Mouse (Mus musculus) WW6 (cell line): ENCODE data around the gene Tmem181a.
"Not testable (repeated sequence)": the region's sequence is repeated elsewhere in the genome, so short reads cannot be mapped to it uniquely, and the experiment has no call there.

Experiments used
- DNase-seq: peaks from one replicate; pipeline ENCODE4 v3.0.0-alpha.2; 2013; ENCODE audit warnings: low read depth, low spot score

The Tmem181a gene

GRCm38 (mm10) chr17:6256400-6257069 is at the start of gene Tmem181a:
Gene Tmem181a, plus strand, starts transcription at chr17:6256860.
- DNase-seq: not testable (repeated sequence)

- DNase-seq: no peak
Measured at GRCm38 (mm10) chr17:6211721-6212120, 44.9 kb upstream of the Tmem181a start.

- DNase-seq: no peak
Measured at GRCm38 (mm10) chr17:6215640-6216039, 41.0 kb upstream of the Tmem181a start.

GRCm38 (mm10) chr17:6216514-6216913 is 40.1 kb upstream of the Tmem181a start:
- no peak for DNase-seq

GRCm38 (mm10) chr17:6232633-6233032 is 24.0 kb upstream of the Tmem181a start:
- not testable (repeated sequence) for DNase-seq

- DNase-seq: not testable (repeated sequence)
Measured at GRCm38 (mm10) chr17:6251298-6251697, 5.4 kb upstream of the Tmem181a start.

GRCm38 (mm10) chr17:6257070-6257456 is 403 bp downstream of the Tmem181a start:
- not testable (repeated sequence) for DNase-seq

- not testable (repeated sequence) for DNase-seq
Measured at GRCm38 (mm10) chr17:6269876-6270831, 13.5 kb downstream of the Tmem181a start.

- not testable (repeated sequence) for DNase-seq
Measured at GRCm38 (mm10) chr17:6270840-6271239, 14.2 kb downstream of the Tmem181a start.

GRCm38 (mm10) chr17:6271970-6272369 is 15.3 kb downstream of the Tmem181a start:
- DNase-seq: not testable (repeated sequence)

- not testable (repeated sequence) for DNase-seq
Measured at GRCm38 (mm10) chr17:6274693-6275092, 18.0 kb downstream of the Tmem181a start.

- not testable (repeated sequence) for DNase-seq
Measured at GRCm38 (mm10) chr17:6279205-6279604, 22.5 kb downstream of the Tmem181a start.

- not testable (repeated sequence) for DNase-seq
Measured at GRCm38 (mm10) chr17:6279772-6280171, 23.1 kb downstream of the Tmem181a start.

GRCm38 (mm10) chr17:6280513-6280912 is 23.9 kb downstream of the Tmem181a start:
- not testable (repeated sequence) for DNase-seq

- not testable (repeated sequence) for DNase-seq
Measured at GRCm38 (mm10) chr17:6283137-6283536, 26.5 kb downstream of the Tmem181a start.

GRCm38 (mm10) chr17:6286169-6286568 is 29.5 kb downstream of the Tmem181a start:
- DNase-seq: not testable (repeated sequence)

GRCm38 (mm10) chr17:6289045-6289444 is 32.4 kb downstream of the Tmem181a start:
- DNase-seq: not testable (repeated sequence)

- not testable (repeated sequence) for DNase-seq
Measured at GRCm38 (mm10) chr17:6293882-6294281, 37.2 kb downstream of the Tmem181a start.

- DNase-seq: not testable (repeated sequence)
Measured at GRCm38 (mm10) chr17:6297060-6297795, 40.6 kb downstream of the Tmem181a start.

GRCm38 (mm10) chr17:6300190-6300863 is 43.7 kb downstream of the Tmem181a start:
- DNase-seq: not testable (repeated sequence)

- not testable (repeated sequence) for DNase-seq
Measured at GRCm38 (mm10) chr17:6304891-6305290, 48.2 kb downstream of the Tmem181a start.
